Mouse (Mus musculus) kidney, postnatal 10 days (tissue): Measurements from ENCODE around the gene Fnip2.

Experiments used
- DNase-seq: peaks from one replicate; pipeline ENCODE4 v3.0.0; 2021; ENCODE audit warnings: mixed read lengths

Gene Fnip2

GRCm38 (mm10) chr3:79409927-79410628, 157.5 kb downstream of the Fnip2 start:
- no peak for DNase-seq

GRCm38 (mm10) chr3:79408546-79408945, 159.1 kb downstream of the Fnip2 start:
- DNase-seq: peak; percentile 30
